Comparison of ENCODE assay signal across 8 mouse cellular contexts in genomic region chr13:42051202-42051906, GRCm38 (mm10). TPM values are rescaled to one million over a fixed set of nuclear protein-coding genes. Genes with fewer than 3 reads are reported as not detected.
DNase-seq lines count a peak whose midpoint lies in the region; ATAC-seq and TF ChIP-seq lines count a peak whose summit lies in the region.

No protein-coding gene starts in this region.

- H3K4me2 ChIP-seq in heart, embryonic 11.5 days: peak overlapping the region; percentile 86
- peak overlapping the region; percentile 69 for H3K4me2 ChIP-seq in kidney, embryonic 15.5 days

- H3K4me3 ChIP-seq in heart, embryonic 11.5 days (ENCODE audit: low read depth, low read length): peak overlapping the region; percentile 91
- H3K4me3 ChIP-seq in kidney, embryonic 15.5 days (replicated peaks): peak overlapping the region; percentile 94

- no peak for TF ChIP-seq POLR2A in brain, embryonic 14.5 days (IDR thresholded peaks at IDR 0.05; ENCODE audit: borderline replicate concordance, extremely low read depth, insufficient read depth, insufficient read length, poor library complexity, severe bottlenecking)

- under 1% methylated on average over 23 of the region's 51 CpGs for WGBS in heart, embryonic 11.5 days (ENCODE audit: insufficient replicate concordance)
- WGBS in kidney, embryonic 15.5 days: under 1% methylated on average over 41 of the region's 51 CpGs

- peaks cover 1% of the 10 kb centered on the region for H3K36me3 ChIP-seq in heart, embryonic 11.5 days (ENCODE audit: control insufficient read depth, insufficient read depth, low read length)
- H3K36me3 ChIP-seq in kidney, embryonic 15.5 days: peaks cover 13% of the 10 kb centered on the region

- TF ChIP-seq CTCF in brain, embryonic 14.5 days (IDR thresholded peaks at IDR 0.05; ENCODE audit: borderline replicate concordance, extremely low read depth, insufficient read depth, insufficient read length): no peak

- DNase-seq in CD4-positive helper T cell, adult 2 months (ENCODE audit: low read depth, low spot score): peak; percentile 98
- DNase-seq in brain, embryonic 14.5 days (ENCODE audit: low read depth): peak; percentile 99
- peak; percentile 99 for DNase-seq in liver
- peak; percentile 92 to 97 for DNase-seq in monocyte, adult 2 months (ENCODE audit: low read depth in 1 of 2, low spot score in 2 of 2)
- peak; percentile 95 to 96 for DNase-seq in spleen, postnatal 14 days (ENCODE audit: low spot score in 2 of 2)

- no peaks in the 10 kb centered on the region for H3K9me3 ChIP-seq in heart, embryonic 11.5 days (replicated peaks; ENCODE audit: control insufficient read depth, low read length)
- H3K9me3 ChIP-seq in kidney, embryonic 15.5 days (replicated peaks): no peaks in the 10 kb centered on the region

- H3K9ac ChIP-seq in heart, embryonic 11.5 days (ENCODE audit: low read depth, low read length): peak overlapping the region; percentile 67
- peak overlapping the region; percentile 43 for H3K9ac ChIP-seq in kidney, embryonic 15.5 days

- peak; percentile 87 for ATAC-seq in erythroblast, adult 5-6 weeks (replicated peaks; ENCODE audit: low FRiP score, poor library complexity, severe bottlenecking)
- peak; percentile 90 for ATAC-seq in heart, embryonic 11.5 days (replicated peaks; ENCODE audit: insufficient number of reproducible peaks, low FRiP score, low TSS enrichment)
- ATAC-seq in kidney, embryonic 15.5 days (replicated peaks; ENCODE audit: low FRiP score): peak; percentile 86

- H3K27me3 ChIP-seq in heart, embryonic 11.5 days (ENCODE audit: control insufficient read depth, insufficient read depth, low read length): no peaks in the 10 kb centered on the region
- no peaks in the 10 kb centered on the region for H3K27me3 ChIP-seq in kidney, embryonic 15.5 days

- H3K27ac ChIP-seq in heart, embryonic 11.5 days (ENCODE audit: low read depth, low read length): peak overlapping the region; percentile 97
- peak overlapping the region; percentile 99 for H3K27ac ChIP-seq in kidney, embryonic 15.5 days

- peaks cover 9% of the 10 kb centered on the region; the same call in 1 of the 2 replicates for H3K4me1 ChIP-seq in heart, embryonic 11.5 days (ENCODE audit: control insufficient read depth, insufficient read depth, low read length)
- H3K4me1 ChIP-seq in kidney, embryonic 15.5 days: peaks cover 28% of the 10 kb centered on the region

RNA-seq across cellular contexts. Expression of gene Hivep1, which starts 0.5 kb away (rescaled TPM):
- polyA plus RNA-seq in brain, embryonic 14.5 days (2012; rRNA removed): 26.7 and 43.0 TPM in 2 replicates
- 6.0 and 29.9 TPM in 2 replicates for total RNA-seq in erythroblast, adult 5-6 weeks (2015; ENCODE audit: low replicate concordance)
- 3.6 and 11.8 TPM in 2 replicates for total RNA-seq in erythroblast, adult 5-6 weeks (2017; ENCODE audit: low replicate concordance)
- 8.4 and 11.4 TPM in 2 replicates for polyA plus RNA-seq in heart, embryonic 11.5 days (2014; fragmentation: Nextera tagmentation; extraction: Ambion mirVana)
- 14.1 and 15.0 TPM in 2 replicates for polyA plus RNA-seq in kidney, embryonic 15.5 days (2015; fragmentation: Nextera tagmentation; extraction: Ambion mirVana)

Comparison
In these comparisons a context has a peak if more than half of its experiments do, and no peak if none do; other contexts are left out.
1. Peak in every context shown above with its lines: DNase-seq, ATAC-seq, H3K4me3 ChIP-seq and H3K27ac ChIP-seq.